Mouse (Mus musculus): ENCODE measurements around the gene Btbd9. TPM values are rescaled to one million over a fixed set of nuclear protein-coding genes. Genes with fewer than 3 reads are reported as not detected.

Btbd9 gene
- polyA plus RNA-seq, 1 experiment from 2014 or later = 137 TPM

GRCm38 (mm10) chr17:30594407-30594806 is 18.1 kb upstream of the Btbd9 start:
- no peak overlapping the region for H3K9ac ChIP-seq (replicated peaks)
- 50% methylated on average over 5 of the region's 5 CpGs for WGBS
- H3K36me3 ChIP-seq = peaks cover 41% of the 10 kb centered on the region
- no peak overlapping the region for H3K4me3 ChIP-seq (replicated peaks)
- H3K27me3 ChIP-seq = no peaks in the 10 kb centered on the region
- no peak for ATAC-seq
- no peak overlapping the region for H3K4me2 ChIP-seq (replicated peaks)
- H3K9me3 ChIP-seq = no peaks in the 10 kb centered on the region
- peaks cover 21% of the 10 kb centered on the region for H3K4me1 ChIP-seq (replicated peaks)
- peak overlapping the region; percentile 65 for H3K27ac ChIP-seq

DNA sequence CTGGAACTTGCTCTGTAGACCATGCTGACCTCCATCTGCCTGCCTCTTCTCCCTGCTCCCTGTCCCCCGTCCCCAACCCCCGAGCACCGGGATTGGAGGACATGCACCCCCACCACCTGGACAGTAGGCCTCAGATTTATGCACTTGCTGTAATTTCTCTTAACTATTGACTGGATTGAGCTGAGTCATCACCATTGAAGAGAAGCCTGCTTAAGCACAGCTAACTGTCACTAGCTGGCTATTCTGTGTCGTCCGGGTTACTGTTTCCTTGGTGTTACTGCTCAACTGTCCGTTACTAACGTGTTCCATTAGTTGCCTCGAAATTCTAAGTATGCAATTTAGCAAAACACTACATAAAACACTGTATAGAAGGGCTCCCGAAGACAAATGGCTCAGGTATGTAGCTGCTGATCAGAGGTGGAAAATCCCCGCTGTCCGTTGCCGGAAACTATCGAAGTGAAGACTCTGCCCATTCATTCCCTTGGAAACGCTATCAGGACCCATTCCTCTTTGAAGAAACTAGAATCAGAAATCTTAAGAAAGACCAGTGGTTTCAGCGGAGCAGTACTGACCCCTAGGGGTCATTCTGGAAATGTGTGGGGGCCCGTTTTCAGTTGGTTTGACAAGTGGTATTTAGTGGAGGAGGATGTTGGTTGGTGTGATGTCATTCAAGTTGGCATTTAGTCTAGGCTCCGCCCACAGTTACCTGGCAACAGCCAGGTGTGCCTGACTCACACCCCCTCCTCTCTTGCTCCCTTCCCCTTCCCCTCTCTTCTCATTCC is 14.3 kb upstream of the Btbd9 start:
- peaks cover 12% of the 10 kb centered on the region; the same call in 1 of the 2 replicates for H3K36me3 ChIP-seq
- peak; percentile 40 for ATAC-seq
- no peak overlapping the region for H3K27ac ChIP-seq
- H3K9ac ChIP-seq (replicated peaks) = no peak overlapping the region
- 41% methylated on average over 17 of the region's 17 CpGs for WGBS
- no peaks in the 10 kb centered on the region for H3K9me3 ChIP-seq
- no peaks in the 10 kb centered on the region for H3K27me3 ChIP-seq
- H3K4me1 ChIP-seq (replicated peaks) = peaks cover 20% of the 10 kb centered on the region
- no peak overlapping the region for H3K4me3 ChIP-seq (replicated peaks)
- H3K4me2 ChIP-seq (replicated peaks) = peak overlapping the region; percentile 7; the same call in 1 of the 2 replicates

DNA sequence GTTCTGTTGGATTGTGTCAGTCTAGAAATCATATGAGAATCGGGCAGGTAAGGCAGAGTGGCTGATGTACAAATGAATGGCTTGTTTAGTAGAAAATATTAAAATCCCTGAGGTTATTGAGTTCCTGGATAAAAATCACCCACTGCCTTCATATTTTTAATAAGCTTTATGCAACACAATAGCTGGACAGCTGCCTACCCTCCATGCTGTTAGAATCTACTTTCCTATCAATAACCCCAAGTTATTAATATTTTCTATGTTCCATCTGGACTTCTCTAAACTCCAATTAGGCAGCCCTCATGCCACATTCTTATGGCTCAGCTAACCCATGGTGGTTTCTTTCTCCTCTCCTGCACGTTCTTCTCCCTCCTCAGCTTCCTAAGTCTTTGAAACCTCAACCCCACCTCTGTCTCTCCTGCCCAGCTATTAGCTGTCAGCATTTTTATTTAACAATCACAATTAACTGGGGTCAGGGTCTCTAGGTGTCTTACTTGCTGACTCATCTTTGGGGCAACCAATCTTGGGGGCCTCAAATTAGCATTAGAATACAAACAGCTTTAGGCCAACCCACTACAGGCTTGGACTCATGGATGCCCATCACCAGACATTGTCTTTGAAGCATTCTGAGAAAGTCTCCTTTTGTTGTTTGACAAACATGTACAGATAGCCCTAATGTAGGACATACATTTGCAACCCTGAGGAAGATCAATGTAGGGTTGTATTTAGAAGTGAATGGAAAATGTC is 7.1 kb upstream of the Btbd9 start:
- WGBS = 86% methylated on average over 2 of the region's 2 CpGs
- Histone ChIP-seq H3K4me1 (replicated peaks) (no peaks in the 10 kb centered on the region), H3K36me3 (no peaks in the 10 kb centered on the region), H3K9me3 (no peaks in the 10 kb centered on the region), H3K27me3 (no peaks in the 10 kb centered on the region), H3K9ac (replicated peaks) (no peak overlapping the region), H3K4me2 (replicated peaks) (no peak overlapping the region), H3K4me3 (replicated peaks) (no peak overlapping the region), H3K27ac (no peak overlapping the region)
- no peak for ATAC-seq

GRCm38 (mm10) chr17:30582313-30582712 is 6.0 kb upstream of the Btbd9 start:
- Histone ChIP-seq H3K27me3 (no peaks in the 10 kb centered on the region), H3K27ac (no peak overlapping the region), H3K4me2 (replicated peaks) (no peak overlapping the region), H3K9me3 (no peaks in the 10 kb centered on the region), H3K36me3 (no peaks in the 10 kb centered on the region), H3K9ac (replicated peaks) (no peak overlapping the region), H3K4me3 (replicated peaks) (no peak overlapping the region), H3K4me1 (replicated peaks) (peaks cover 6% of the 10 kb centered on the region; the same call in 1 of the 2 replicates)
- WGBS = 86% methylated on average over 3 of the region's 3 CpGs
- ATAC-seq = no peak

DNA sequence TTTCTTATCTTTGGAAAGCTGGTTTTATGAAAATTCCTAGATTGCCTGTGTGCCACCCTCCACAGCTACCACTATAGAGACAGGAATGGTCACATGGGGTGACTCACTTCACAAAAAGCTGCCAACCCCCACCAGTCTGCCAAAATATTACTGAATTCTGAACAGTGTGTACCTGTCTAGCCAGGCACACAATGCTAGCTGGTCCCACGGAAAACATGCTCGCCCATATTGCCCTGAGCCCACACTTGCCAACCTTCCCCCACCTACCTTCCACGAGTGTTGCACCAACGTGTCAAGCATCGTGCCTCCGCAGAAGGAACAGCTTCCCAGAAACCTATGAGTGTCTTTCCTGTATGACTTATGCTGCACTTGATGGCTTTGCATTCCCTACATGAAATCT is 4.9 kb upstream of the Btbd9 start:
- 87% methylated on average over 6 of the region's 6 CpGs for WGBS
- Histone ChIP-seq H3K4me1 (replicated peaks) (peaks cover 14% of the 10 kb centered on the region), H3K4me3 (replicated peaks) (no peak overlapping the region), H3K27me3 (no peaks in the 10 kb centered on the region), H3K27ac (no peak overlapping the region), H3K4me2 (replicated peaks) (no peak overlapping the region), H3K9me3 (no peaks in the 10 kb centered on the region), H3K36me3 (no peaks in the 10 kb centered on the region), H3K9ac (replicated peaks) (no peak overlapping the region)
- ATAC-seq = no peak

- no peaks in the 10 kb centered on the region for H3K27me3 ChIP-seq
- no peak for ATAC-seq
- H3K4me1 ChIP-seq (replicated peaks) = peaks cover 14% of the 10 kb centered on the region
- no peak overlapping the region for H3K4me3 ChIP-seq (replicated peaks)
- no peaks in the 10 kb centered on the region for H3K36me3 ChIP-seq
- WGBS = 87% methylated on average over 1 of the region's 1 CpGs
- H3K9me3 ChIP-seq = no peaks in the 10 kb centered on the region
- H3K4me2 ChIP-seq (replicated peaks) = no peak overlapping the region
- H3K9ac ChIP-seq (replicated peaks) = no peak overlapping the region
- no peak overlapping the region for H3K27ac ChIP-seq
Observed at GRCm38 (mm10) chr17:30580781-30581180, 4.5 kb upstream of the Btbd9 start.

- 64% methylated on average over 12 of the region's 12 CpGs for WGBS
- Histone ChIP-seq H3K4me3 (replicated peaks) (peak overlapping the region; percentile 77), H3K4me1 (replicated peaks) (peaks cover 30% of the 10 kb centered on the region), H3K27ac (peak overlapping the region; percentile 90; the same call in 1 of the 2 replicates), H3K9ac (replicated peaks) (peak overlapping the region; percentile 75), H3K9me3 (no peaks in the 10 kb centered on the region), H3K36me3 (no peaks in the 10 kb centered on the region), H3K27me3 (no peaks in the 10 kb centered on the region), H3K4me2 (replicated peaks) (peak overlapping the region; percentile 75)
- ATAC-seq = no peak
Observed at GRCm38 (mm10) chr17:30576946-30577345, 658 bp upstream of the Btbd9 start.

DNA sequence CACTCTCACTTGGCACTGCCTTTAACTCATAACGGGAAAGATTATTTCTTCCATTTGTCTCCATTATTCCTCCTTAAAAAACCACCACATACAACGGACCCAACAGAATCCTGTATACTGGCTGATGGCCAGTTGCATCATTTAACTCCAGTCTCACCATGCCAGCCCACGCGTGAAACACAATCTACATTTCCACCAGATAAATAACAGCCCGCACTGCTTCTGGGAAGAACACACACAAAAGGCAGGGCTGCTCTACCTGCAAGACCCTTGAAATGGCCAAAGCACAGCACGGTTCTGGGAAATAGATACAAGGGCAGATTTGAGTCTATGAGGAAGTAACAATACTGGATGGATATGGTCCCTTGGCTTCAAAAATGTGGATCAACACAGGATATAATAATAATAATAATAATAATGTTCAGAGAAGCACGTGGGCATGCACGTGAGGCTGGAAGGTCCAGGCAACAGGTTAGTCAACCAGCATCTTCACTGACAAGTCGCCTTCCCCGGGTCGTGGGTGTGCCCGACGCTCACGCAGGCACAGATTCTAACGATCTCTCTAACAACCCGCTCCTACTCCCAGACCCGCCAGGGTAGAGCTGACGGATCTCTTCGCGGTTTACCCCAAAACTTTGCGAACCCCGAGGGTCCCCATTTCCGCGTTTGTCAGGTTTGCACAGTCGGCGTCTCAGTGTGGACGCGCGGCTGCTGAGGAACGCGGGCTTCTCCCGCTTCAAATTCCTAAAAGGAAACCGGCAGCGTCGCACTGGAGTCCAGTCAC is 975 bp downstream of the Btbd9 start:
- WGBS = 5% methylated on average over 35 of the region's 35 CpGs
- no peaks in the 10 kb centered on the region for H3K9me3 ChIP-seq
- ATAC-seq = peak; percentile 53
- no peaks in the 10 kb centered on the region for H3K27me3 ChIP-seq
- H3K9ac ChIP-seq (replicated peaks) = peak overlapping the region; percentile 75
- peak overlapping the region; percentile 77 for H3K4me3 ChIP-seq (replicated peaks)
- peak overlapping the region; percentile 75 for H3K4me2 ChIP-seq (replicated peaks)
- H3K27ac ChIP-seq = peak overlapping the region; percentile 90
- peaks cover 30% of the 10 kb centered on the region for H3K4me1 ChIP-seq (replicated peaks)
- no peaks in the 10 kb centered on the region for H3K36me3 ChIP-seq

DNA sequence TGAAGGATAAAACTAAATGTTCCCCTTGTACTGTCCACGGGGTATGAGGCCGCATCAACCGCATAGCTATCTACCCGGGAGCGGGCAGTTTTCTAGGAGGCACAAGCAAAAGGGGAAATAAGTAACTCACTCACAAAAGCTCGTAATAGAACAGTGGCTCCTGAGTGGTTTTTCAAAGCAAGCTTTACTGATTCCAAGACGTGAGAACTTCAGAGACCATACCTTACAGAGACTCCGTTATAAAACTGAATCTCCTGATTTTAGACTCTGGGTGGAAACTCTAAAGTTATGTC is 1.6 kb downstream of the Btbd9 start:
- no peak for ATAC-seq
- Histone ChIP-seq H3K9ac (replicated peaks) (no peak overlapping the region), H3K4me2 (replicated peaks) (peak overlapping the region; percentile 75), H3K36me3 (no peaks in the 10 kb centered on the region), H3K27ac (no peak overlapping the region), H3K4me3 (replicated peaks) (peak overlapping the region; percentile 77), H3K27me3 (no peaks in the 10 kb centered on the region), H3K9me3 (no peaks in the 10 kb centered on the region), H3K4me1 (replicated peaks) (peaks cover 30% of the 10 kb centered on the region)
- WGBS = 77% methylated on average over 8 of the region's 8 CpGs

GRCm38 (mm10) chr17:30573990-30574782 is 2.1 kb downstream of the Btbd9 start:
- Histone ChIP-seq H3K9ac (replicated peaks) (no peak overlapping the region), H3K4me1 (replicated peaks) (peaks cover 30% of the 10 kb centered on the region), H3K36me3 (no peaks in the 10 kb centered on the region), H3K4me2 (replicated peaks) (peak overlapping the region; percentile 75), H3K4me3 (replicated peaks) (no peak overlapping the region), H3K27ac (no peak overlapping the region), H3K9me3 (no peaks in the 10 kb centered on the region), H3K27me3 (no peaks in the 10 kb centered on the region)
- 85% methylated on average over 8 of the region's 8 CpGs for WGBS
- no peak for ATAC-seq

DNA sequence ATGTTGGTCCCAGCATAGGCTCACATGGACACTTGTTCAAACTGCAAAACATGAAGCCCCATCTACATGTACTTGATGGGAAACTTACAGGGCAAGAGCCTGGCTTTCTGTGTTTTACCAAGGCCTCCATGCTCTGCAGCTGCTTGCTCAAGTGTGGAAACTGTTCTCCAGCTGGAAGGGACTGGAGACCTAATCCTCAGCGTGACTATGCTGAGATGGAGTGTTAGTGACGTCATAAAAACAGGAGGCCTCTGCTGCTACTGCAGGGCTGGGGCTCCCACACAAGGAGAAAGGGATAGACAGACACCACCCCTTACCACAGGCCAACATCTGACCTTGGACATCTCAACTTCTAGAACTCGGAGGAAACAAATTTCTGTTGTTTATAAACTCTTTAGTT is 5.3 kb downstream of the Btbd9 start:
- H3K4me3 ChIP-seq (replicated peaks) = no peak overlapping the region
- H3K4me2 ChIP-seq (replicated peaks) = no peak overlapping the region
- H3K9ac ChIP-seq (replicated peaks) = no peak overlapping the region
- no peaks in the 10 kb centered on the region for H3K27me3 ChIP-seq
- no peaks in the 10 kb centered on the region for H3K9me3 ChIP-seq
- H3K4me1 ChIP-seq (replicated peaks) = peaks cover 16% of the 10 kb centered on the region
- WGBS = 72% methylated on average over 3 of the region's 3 CpGs
- H3K36me3 ChIP-seq = no peaks in the 10 kb centered on the region
- ATAC-seq = no peak
- H3K27ac ChIP-seq = no peak overlapping the region
